Mouse (Mus musculus): Measurements from ENCODE around the gene Kcnmb2. TPM values are rescaled to one million over a fixed set of nuclear protein-coding genes. Genes with fewer than 3 reads are reported as not detected.

Gene Kcnmb2
- polyA plus RNA-seq, 1 experiment from 2014 or later: 0.17 TPM

GRCm38 (mm10) chr3:31941478-31941877 is 39.2 kb downstream of the Kcnmb2 start:
- Histone ChIP-seq H3K9ac (no peak overlapping the region), H3K36me3 (replicated peaks) (no peaks in the 10 kb centered on the region), H3K9me3 (replicated peaks) (no peaks in the 10 kb centered on the region), H3K4me3 (replicated peaks) (no peak overlapping the region), H3K27me3 (no peaks in the 10 kb centered on the region), H3K4me2 (no peak overlapping the region), H3K4me1 (replicated peaks) (no peaks in the 10 kb centered on the region), H3K27ac (replicated peaks) (no peak overlapping the region)
- WGBS (ENCODE audit: insufficient replicate concordance): 27% methylated on average over 6 of the region's 6 CpGs
- ATAC-seq (ENCODE audit: insufficient read depth): no peak

- ATAC-seq (ENCODE audit: insufficient read depth): no peak
- Histone ChIP-seq H3K36me3 (replicated peaks) (no peaks in the 10 kb centered on the region), H3K4me2 (no peak overlapping the region), H3K4me1 (replicated peaks) (no peaks in the 10 kb centered on the region), H3K4me3 (replicated peaks) (no peak overlapping the region), H3K9ac (no peak overlapping the region), H3K9me3 (replicated peaks) (no peaks in the 10 kb centered on the region), H3K27ac (replicated peaks) (no peak overlapping the region), H3K27me3 (no peaks in the 10 kb centered on the region)
- 58% methylated on average over 3 of the region's 3 CpGs for WGBS (ENCODE audit: insufficient replicate concordance)
Observed at GRCm38 (mm10) chr3:31954213-31954612, 51.9 kb downstream of the Kcnmb2 start.

- Histone ChIP-seq H3K27me3 (no peaks in the 10 kb centered on the region), H3K36me3 (replicated peaks) (no peaks in the 10 kb centered on the region), H3K4me2 (no peak overlapping the region), H3K4me3 (replicated peaks) (no peak overlapping the region), H3K4me1 (replicated peaks) (no peaks in the 10 kb centered on the region), H3K9me3 (replicated peaks) (no peaks in the 10 kb centered on the region), H3K27ac (replicated peaks) (no peak overlapping the region), H3K9ac (no peak overlapping the region)
- WGBS (ENCODE audit: insufficient replicate concordance): 64% methylated on average over 2 of the region's 2 CpGs
- no peak for ATAC-seq (ENCODE audit: insufficient read depth)
Observed at GRCm38 (mm10) chr3:31955004-31955403, 52.7 kb downstream of the Kcnmb2 start.

GRCm38 (mm10) chr3:31959821-31960220 is 57.5 kb downstream of the Kcnmb2 start:
- H3K36me3 ChIP-seq (replicated peaks): no peaks in the 10 kb centered on the region
- no peak overlapping the region for H3K27ac ChIP-seq (replicated peaks)
- H3K9me3 ChIP-seq (replicated peaks): no peaks in the 10 kb centered on the region
- no peaks in the 10 kb centered on the region for H3K27me3 ChIP-seq
- ATAC-seq (ENCODE audit: insufficient read depth): no peak
- H3K4me3 ChIP-seq (replicated peaks): no peak overlapping the region
- no peak overlapping the region for H3K9ac ChIP-seq
- no peaks in the 10 kb centered on the region for H3K4me1 ChIP-seq (replicated peaks)
- 60% methylated on average over 5 of the region's 5 CpGs for WGBS (ENCODE audit: insufficient replicate concordance)
- H3K4me2 ChIP-seq: no peak overlapping the region

- Histone ChIP-seq H3K27me3 (no peaks in the 10 kb centered on the region), H3K9ac (no peak overlapping the region), H3K4me3 (replicated peaks) (no peak overlapping the region), H3K4me2 (no peak overlapping the region), H3K36me3 (replicated peaks) (no peaks in the 10 kb centered on the region), H3K4me1 (replicated peaks) (no peaks in the 10 kb centered on the region), H3K9me3 (replicated peaks) (no peaks in the 10 kb centered on the region), H3K27ac (replicated peaks) (no peak overlapping the region)
- WGBS (ENCODE audit: insufficient replicate concordance): 45% methylated on average over 3 of the region's 3 CpGs
- ATAC-seq (ENCODE audit: insufficient read depth): no peak
Observed at GRCm38 (mm10) chr3:31961175-31961574, 58.9 kb downstream of the Kcnmb2 start.

- Histone ChIP-seq H3K4me1 (replicated peaks) (no peaks in the 10 kb centered on the region), H3K27me3 (no peaks in the 10 kb centered on the region), H3K4me3 (replicated peaks) (no peak overlapping the region), H3K4me2 (no peak overlapping the region), H3K9me3 (replicated peaks) (no peaks in the 10 kb centered on the region), H3K36me3 (replicated peaks) (no peaks in the 10 kb centered on the region), H3K9ac (no peak overlapping the region), H3K27ac (replicated peaks) (no peak overlapping the region)
- 71% methylated on average over 3 of the region's 3 CpGs for WGBS (ENCODE audit: insufficient replicate concordance)
- no peak for ATAC-seq (ENCODE audit: insufficient read depth)
Observed at GRCm38 (mm10) chr3:31963076-31963475, 60.8 kb downstream of the Kcnmb2 start.

- Histone ChIP-seq H3K4me1 (replicated peaks) (no peaks in the 10 kb centered on the region), H3K27ac (replicated peaks) (no peak overlapping the region), H3K9me3 (replicated peaks) (no peaks in the 10 kb centered on the region), H3K27me3 (no peaks in the 10 kb centered on the region), H3K36me3 (replicated peaks) (no peaks in the 10 kb centered on the region), H3K4me2 (no peak overlapping the region), H3K4me3 (replicated peaks) (no peak overlapping the region), H3K9ac (no peak overlapping the region)
- ATAC-seq (ENCODE audit: insufficient read depth): no peak
- WGBS (ENCODE audit: insufficient replicate concordance): 16% methylated on average over 3 of the region's 3 CpGs
Observed at GRCm38 (mm10) chr3:31979661-31980060, 77.4 kb downstream of the Kcnmb2 start.

- H3K9me3 ChIP-seq (replicated peaks): no peaks in the 10 kb centered on the region
- ATAC-seq (ENCODE audit: insufficient read depth): no peak
- H3K4me3 ChIP-seq (replicated peaks): no peak overlapping the region
- no peaks in the 10 kb centered on the region for H3K4me1 ChIP-seq (replicated peaks)
- H3K36me3 ChIP-seq (replicated peaks): no peaks in the 10 kb centered on the region
- H3K4me2 ChIP-seq: no peak overlapping the region
- H3K27ac ChIP-seq (replicated peaks): no peak overlapping the region
- H3K9ac ChIP-seq: no peak overlapping the region
- no peaks in the 10 kb centered on the region for H3K27me3 ChIP-seq
- 50% methylated on average over 5 of the region's 5 CpGs for WGBS (ENCODE audit: insufficient replicate concordance)
Observed at GRCm38 (mm10) chr3:31982444-31982843, 80.1 kb downstream of the Kcnmb2 start.

- Histone ChIP-seq H3K4me3 (replicated peaks) (no peak overlapping the region), H3K27me3 (no peaks in the 10 kb centered on the region), H3K27ac (replicated peaks) (no peak overlapping the region), H3K36me3 (replicated peaks) (no peaks in the 10 kb centered on the region), H3K4me2 (no peak overlapping the region), H3K4me1 (replicated peaks) (no peaks in the 10 kb centered on the region), H3K9me3 (replicated peaks) (no peaks in the 10 kb centered on the region), H3K9ac (no peak overlapping the region)
- 78% methylated on average over 4 of the region's 4 CpGs for WGBS (ENCODE audit: insufficient replicate concordance)
- no peak for ATAC-seq (ENCODE audit: insufficient read depth)
Observed at GRCm38 (mm10) chr3:31985103-31985502, 82.8 kb downstream of the Kcnmb2 start.

GRCm38 (mm10) chr3:31991526-31992045 is 89.3 kb downstream of the Kcnmb2 start:
- no peaks in the 10 kb centered on the region for H3K9me3 ChIP-seq (replicated peaks)
- H3K27me3 ChIP-seq: no peaks in the 10 kb centered on the region
- H3K4me3 ChIP-seq (replicated peaks): no peak overlapping the region
- H3K36me3 ChIP-seq (replicated peaks): no peaks in the 10 kb centered on the region
- no peak for ATAC-seq (ENCODE audit: insufficient read depth)
- H3K4me2 ChIP-seq: no peak overlapping the region
- H3K27ac ChIP-seq (replicated peaks): no peak overlapping the region
- H3K9ac ChIP-seq: no peak overlapping the region
- H3K4me1 ChIP-seq (replicated peaks): no peaks in the 10 kb centered on the region
- WGBS (ENCODE audit: insufficient replicate concordance): 58% methylated on average over 5 of the region's 5 CpGs

- 79% methylated on average over 5 of the region's 5 CpGs for WGBS (ENCODE audit: insufficient replicate concordance)
Observed at GRCm38 (mm10) chr3:32011566-32011965, 109.3 kb downstream of the Kcnmb2 start.

GRCm38 (mm10) chr3:32012205-32012931 is 110.1 kb downstream of the Kcnmb2 start:
- 66% methylated on average over 12 of the region's 12 CpGs for WGBS (ENCODE audit: insufficient replicate concordance)
- Histone ChIP-seq H3K27me3 (no peaks in the 10 kb centered on the region), H3K4me2 (no peak overlapping the region), H3K36me3 (replicated peaks) (no peaks in the 10 kb centered on the region), H3K4me1 (replicated peaks) (no peaks in the 10 kb centered on the region), H3K9ac (no peak overlapping the region), H3K4me3 (replicated peaks) (no peak overlapping the region), H3K9me3 (replicated peaks) (no peaks in the 10 kb centered on the region), H3K27ac (replicated peaks) (no peak overlapping the region)
- no peak for ATAC-seq (ENCODE audit: insufficient read depth)

More at GRCm38 (mm10) chr3:32011566-32011965, 109.3 kb downstream of the Kcnmb2 start:
- no peaks in the 10 kb centered on the region for H3K27me3 ChIP-seq
- no peak for ATAC-seq (ENCODE audit: insufficient read depth)
- H3K4me2 ChIP-seq: no peak overlapping the region
- H3K9ac ChIP-seq: no peak overlapping the region
- no peak overlapping the region for H3K27ac ChIP-seq (replicated peaks)
- H3K36me3 ChIP-seq (replicated peaks): no peaks in the 10 kb centered on the region
- H3K4me1 ChIP-seq (replicated peaks): no peaks in the 10 kb centered on the region
- H3K4me3 ChIP-seq (replicated peaks): no peak overlapping the region
- no peaks in the 10 kb centered on the region for H3K9me3 ChIP-seq (replicated peaks)
